Mouse (Mus musculus): ENCODE data around the gene Adcy10.

GRCm38 (mm10) chr1:165440788-165441187 lies 44.2 kb upstream of the Adcy10 start:
- no peak for TF ChIP-seq GATA1 (IDR thresholded peaks at IDR 0.05; ENCODE audit: borderline replicate concordance, low read length)
- TF ChIP-seq FLI1 (IDR thresholded peaks at IDR 0.05; ENCODE audit: low read length): no peak
